Mouse (Mus musculus) kidney, adult 2 months (tissue): ENCODE results near the gene Dnm2.

ENCODE experiments used
- CTCF ChIP-seq: fragments of 200-500 bp; conservative IDR thresholded peaks from 2 replicates; pipeline ENCODE4 v1.5.1; 2011; ENCODE audit warnings: low read depth, mild to moderate bottlenecking, control low read depth, low read length, moderate library complexity, mixed read lengths; ENCODE audit not compliant: insufficient read depth, insufficient read length
- POLR2A ChIP-seq: fragments of 200-500 bp; IDR thresholded peaks from one replicate; pipeline ENCODE4 v1.6.1; 2011; ENCODE audit warnings: low read depth, low read length, control low read depth

DNA sequence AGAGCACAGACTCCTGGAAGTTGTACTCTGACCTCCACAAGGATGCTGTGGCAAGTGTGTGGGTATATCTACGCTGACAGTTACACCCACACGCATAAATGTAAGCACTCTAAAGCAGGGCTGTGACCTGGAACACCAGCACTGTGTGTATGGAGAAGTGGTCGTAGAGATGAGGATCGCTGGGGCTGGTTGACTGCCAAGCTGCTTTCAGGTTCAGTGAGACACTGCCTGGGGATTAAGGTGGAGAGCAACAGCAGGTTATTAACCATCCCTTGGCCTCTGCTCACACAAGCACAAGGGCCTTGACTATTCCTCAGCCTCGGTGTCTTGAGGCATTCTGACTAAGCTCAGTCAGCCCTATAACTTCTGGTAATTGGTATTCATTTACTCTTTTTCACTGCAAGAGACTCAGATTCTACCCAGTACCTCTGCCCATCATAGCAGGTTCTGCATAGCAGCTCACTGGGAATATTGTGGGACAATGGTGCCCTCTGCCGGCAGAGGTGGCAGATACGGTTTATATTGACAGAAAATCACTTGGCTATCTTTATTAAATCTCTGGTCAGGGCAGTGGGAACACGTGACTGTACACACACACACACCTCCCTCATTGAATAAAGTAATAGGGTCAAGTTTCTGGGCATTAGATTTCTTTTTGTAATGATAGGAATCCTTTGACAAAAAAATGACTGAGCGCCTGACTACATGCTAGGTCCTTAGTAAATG, 15.0 kb upstream of the Dnm2 start:
- TF ChIP-seq POLR2A (no peak), CTCF (peak; percentile 91)
